12 mouse cellular contexts compared by ENCODE assay signal in the genomic region with DNA sequence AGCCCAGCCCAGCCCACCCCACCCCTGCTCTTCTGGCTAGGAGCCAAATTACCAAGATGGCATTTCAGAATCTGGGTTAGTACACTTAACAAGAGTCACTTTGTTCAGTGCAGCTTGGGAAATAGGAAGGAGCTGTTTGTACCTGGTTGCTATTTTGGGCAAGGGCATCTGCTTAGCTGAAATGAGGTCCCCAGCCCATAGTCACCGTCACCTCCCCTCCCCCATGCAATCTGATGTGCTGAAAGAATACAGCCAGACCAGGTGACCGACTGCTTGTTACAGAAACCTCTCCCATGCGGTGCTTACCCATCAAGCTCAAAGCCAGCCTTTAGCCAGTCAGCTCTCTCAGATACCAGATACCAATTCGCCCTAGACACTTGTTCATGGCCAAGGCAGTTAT. TPM values are rescaled to one million over a fixed set of nuclear protein-coding genes. Genes with fewer than 3 reads are reported as not detected.
DNase-seq lines count a peak whose midpoint lies in the region; ATAC-seq and TF ChIP-seq lines count a peak whose summit lies in the region.
"Had no signal": no experiment of that assay in that cellular context is flagged by ENCODE, and none has a peak within 500 bp of the region (broad histone marks: within the 10 kb centered on the region; RNA-seq: fewer than 3 reads in every experiment).

No protein-coding gene starts in this region.

- peaks cover 4% of the 10 kb centered on the region for H3K36me3 ChIP-seq in heart, adult 2 months (ENCODE audit: control insufficient read depth, insufficient read depth, low read length)
- H3K36me3 ChIP-seq in ES-Bruce4 (ENCODE audit: control insufficient read depth, insufficient read depth, low read length, poor library complexity, severe bottlenecking), result peaks cover 30% of the 10 kb centered on the region
- peaks cover 0 to 22% of the 10 kb centered on the region in 2 experiments; a peak in 2 of 4 replicates for H3K36me3 ChIP-seq in MEL (ENCODE audit: control insufficient read depth in 1 of 2, insufficient read depth in 2 of 2, low read length in 2 of 2)
- peaks cover 24% of the 10 kb centered on the region for H3K36me3 ChIP-seq in hindbrain, embryonic 16.5 days (ENCODE audit: control insufficient read depth, insufficient read depth, low read length)

- ATAC-seq in hindbrain, embryonic 16.5 days, result no peak
- ATAC-seq: midbrain, embryonic 13.5 days had no signal

- intact Hi-C loops in heart, adult 2 months (cut with DNase I), result no loop called here
- intact Hi-C loops in heart, postnatal 36 days (cut with DNase I), result no loop called here

- TF ChIP-seq EP300 in heart, adult 2 months (IDR thresholded peaks at IDR 0.05; ENCODE audit: insufficient read depth, low read depth, low read length), result 0 out of 2 replicates have a peak, but pooled peaks have one; percentile 14
- TF ChIP-seq EP300 in ES-Bruce4 (IDR thresholded peaks at IDR 0.05; ENCODE audit: insufficient read depth, low read depth, low read length), result no peak
- TF ChIP-seq EP300 in MEL (IDR thresholded peaks at IDR 0.05; ENCODE audit: low read depth in 1 of 2, low read length in 2 of 2), result no peak

- no peaks in the 10 kb centered on the region for H3K27me3 ChIP-seq in heart, adult 2 months (ENCODE audit: control insufficient read depth, insufficient read depth, low read length)
- H3K27me3 ChIP-seq in ES-Bruce4 (ENCODE audit: control insufficient read depth, insufficient read depth, low read length, poor library complexity, severe bottlenecking) (no peaks in the 10 kb centered on the region), MEL (ENCODE audit: control insufficient read depth in 1 of 2, insufficient read depth in 2 of 2, low read length in 2 of 2) (no peaks in the 10 kb centered on the region)
- no peaks in the 10 kb centered on the region for H3K27me3 ChIP-seq in hindbrain, embryonic 16.5 days (replicated peaks; ENCODE audit: control insufficient read depth, insufficient read depth, low read length)
- H3K27me3 ChIP-seq: CH12.LX; forebrain, embryonic 12.5 days; midbrain, embryonic 13.5 days; neural tube, embryonic 13.5 days had no signal

- no peaks in the 10 kb centered on the region; the same call in 1 of the 2 replicates for H3K79me2 ChIP-seq in heart, adult 2 months (replicated peaks; ENCODE audit: control insufficient read depth, insufficient read depth, low read length)
- peaks cover 37% of the 10 kb centered on the region for H3K79me2 ChIP-seq in MEL (ENCODE audit: control insufficient read depth, insufficient read depth, low read length, poor library complexity)

- peaks cover 14% of the 10 kb centered on the region; the same call in 1 of the 2 replicates for H3K4me1 ChIP-seq in heart, adult 2 months (ENCODE audit: control insufficient read depth, insufficient read depth, low read length)
- H3K4me1 ChIP-seq in ES-Bruce4 (ENCODE audit: control insufficient read depth, insufficient read depth, low read length) (no peaks in the 10 kb centered on the region), MEL (ENCODE audit: control insufficient read depth in 1 of 2, insufficient read depth in 2 of 2, low read length in 2 of 2) (no peaks in the 10 kb centered on the region)
- no peaks in the 10 kb centered on the region; the same call in 1 of the 2 replicates for H3K4me1 ChIP-seq in hindbrain, embryonic 16.5 days (ENCODE audit: control insufficient read depth, insufficient read depth, low read depth, low read length)
- H3K4me1 ChIP-seq: forebrain, embryonic 12.5 days had no signal

- TF ChIP-seq POLR2A in heart, adult 2 months (IDR thresholded peaks at IDR 0.05; ENCODE audit: insufficient read depth, low read depth, low read length), result no peak
- TF ChIP-seq POLR2A in ES-Bruce4 (IDR thresholded peaks at IDR 0.05; ENCODE audit: insufficient read depth, low read length), result no peak
- TF ChIP-seq POLR2A in MEL (IDR thresholded peaks at IDR 0.05; ENCODE audit: control insufficient read depth in 1 of 2, insufficient read depth in 1 of 2, low read depth in 1 of 2, low read length in 2 of 2, poor library complexity in 1 of 2), result no peak; a peak in 1 of 4 replicates

- no peaks in the 10 kb centered on the region for H3K9me3 ChIP-seq in ES-Bruce4 (replicated peaks; ENCODE audit: control insufficient read depth, insufficient read depth, low read length, poor library complexity, severe bottlenecking)
- H3K9me3 ChIP-seq in MEL (replicated peaks; ENCODE audit: insufficient read depth, low read length), result no peaks in the 10 kb centered on the region
- no peaks in the 10 kb centered on the region for H3K9me3 ChIP-seq in hindbrain, embryonic 16.5 days (ENCODE audit: control insufficient read depth, low read length)
- H3K9me3 ChIP-seq: forebrain, embryonic 12.5 days; midbrain, embryonic 13.5 days; neural tube, embryonic 13.5 days had no signal

- H3K4me3 ChIP-seq in heart, adult 2 months, result no peak overlapping the region
- no peak overlapping the region for H3K4me3 ChIP-seq in ES-Bruce4 (ENCODE audit: low read depth, low read length)
- H3K4me3 ChIP-seq in MEL (ENCODE audit: control insufficient read depth in 1 of 2, insufficient read depth in 1 of 2, low read depth in 2 of 2, low read length in 2 of 2), result no peak overlapping the region
- H3K4me3 ChIP-seq in hindbrain, embryonic 16.5 days (ENCODE audit: low read length), result no peak overlapping the region
- H3K4me3 ChIP-seq: forebrain, embryonic 12.5 days; midbrain, embryonic 13.5 days; neural tube, embryonic 13.5 days had no signal

- DNase-seq in heart, adult 2 months, result peak in 1 of 2 experiments; percentile 40
- no peak for DNase-seq in heart, postnatal 36 days
- DNase-seq in MEL (ENCODE audit: low read depth, low spot score), result no peak
- DNase-seq in heart, adult 9 months (ENCODE audit: low spot score in 2 of 2), result peak; percentile 40 to 43
- no peak for DNase-seq in right cerebral cortex, adult 18-20 months
- DNase-seq: kidney, postnatal 14 days had no signal

- TF ChIP-seq CTCF in heart, adult 2 months (IDR thresholded peaks at IDR 0.05), result no peak
- TF ChIP-seq CTCF in ES-Bruce4 (IDR thresholded peaks at IDR 0.05; ENCODE audit: low read depth, low read length), result no peak
- no peak for TF ChIP-seq CTCF in MEL (IDR thresholded peaks at IDR 0.05 in 2 of 3, conservative IDR thresholded peaks at IDR 0.05 in 1 of 3; ENCODE audit: control insufficient read depth in 1 of 3, insufficient read depth in 1 of 3, low read depth in 2 of 3, low read length in 3 of 3, poor library complexity in 1 of 3, severe bottlenecking in 1 of 3)

- WGBS in heart, adult 2 months, result 69% methylated on average over 4 of the region's 4 CpGs
- 79% methylated on average over 4 of the region's 4 CpGs for whole genome bisulfite sequencing in hindbrain, embryonic 16.5 days

- peak overlapping the region; percentile 4; the same call in 1 of the 2 replicates for H3K27ac ChIP-seq in heart, adult 2 months
- H3K27ac ChIP-seq in ES-Bruce4 (ENCODE audit: insufficient read depth, low read length), result peak overlapping the region; percentile 18; the same call in 1 of the 2 replicates
- no peak overlapping the region for H3K27ac ChIP-seq in MEL (ENCODE audit: control insufficient read depth, low read depth, low read length)
- no peak overlapping the region for H3K27ac ChIP-seq in hindbrain, embryonic 16.5 days (ENCODE audit: low read depth, low read length)
- H3K27ac ChIP-seq: forebrain, embryonic 12.5 days; midbrain, embryonic 13.5 days; neural tube, embryonic 13.5 days had no signal

- no peak for TF ChIP-seq RAD21 in MEL (IDR thresholded peaks at IDR 0.05; ENCODE audit: low read depth, low read length)

- H3K4me2 ChIP-seq in hindbrain, embryonic 16.5 days (ENCODE audit: low read length), result no peak overlapping the region
- H3K4me2 ChIP-seq: forebrain, embryonic 12.5 days; midbrain, embryonic 13.5 days; neural tube, embryonic 13.5 days had no signal

- no peak overlapping the region for H3K9ac ChIP-seq in heart, adult 2 months (ENCODE audit: low read depth, low read length)
- H3K9ac ChIP-seq in ES-Bruce4 (ENCODE audit: low read depth, poor library complexity, severe bottlenecking) (no peak overlapping the region), MEL (ENCODE audit: control insufficient read depth, low read depth, low read length, poor library complexity, severe bottlenecking) (no peak overlapping the region)
- no peak overlapping the region for H3K9ac ChIP-seq in hindbrain, embryonic 16.5 days (ENCODE audit: low read depth, low read length)
- H3K9ac ChIP-seq: forebrain, embryonic 12.5 days; midbrain, embryonic 13.5 days; neural tube, embryonic 13.5 days had no signal

RNA-seq across cellular contexts. Expression of a gene that starts 15.9 kb away (rescaled TPM):
- 10 to 100 TPM; 28.3 to 31.4 TPM for total RNA-seq in heart, adult 2 months (2021)
- 59.6 and 66.7 TPM in 2 replicates for polyA plus RNA-seq in heart, adult 2 months (2012; rRNA removed)
- total RNA-seq in heart, postnatal 36 days (2021), result 10 to 100 TPM; 30.6 to 32.3 TPM
- 46.6 and 54.0 TPM in 2 replicates for polyA plus RNA-seq in ES-Bruce4 (2011; ENCODE audit: insufficient read depth, insufficient read length, low read depth, missing spikeins)
- 90.7 and 125 TPM in 2 replicates for total RNA-seq in MEL (2012; rRNA removed)
- polyA plus RNA-seq in MEL (2012; ENCODE audit: insufficient read depth in 1 of 2, insufficient read length in 2 of 2, low read depth in 1 of 2, low replicate concordance in 2 of 2, missing spikeins in 1 of 2), result 100 to 1,000 TPM in 1 of 2 experiments, not detected in 1; 117 TPM
- polyA plus RNA-seq in hindbrain, embryonic 16.5 days (2015; fragmentation: Nextera tagmentation; extraction: Ambion mirVana), result 58.9 and 62.1 TPM in 2 replicates

RNA-seq across cellular contexts. Expression of a gene that starts 32.8 kb away (rescaled TPM):
- total RNA-seq in heart, adult 2 months (2021), result 10 to 100 TPM; 20.6 to 21.0 TPM
- polyA plus RNA-seq in heart, adult 2 months (2012; rRNA removed), result 14.4 and 22.1 TPM in 2 replicates
- 10 to 100 TPM; 19.4 to 19.7 TPM for total RNA-seq in heart, postnatal 36 days (2021)
- polyA plus RNA-seq in ES-Bruce4 (2011; ENCODE audit: insufficient read depth, insufficient read length, low read depth, missing spikeins), result 20.9 and 24.0 TPM in 2 replicates
- 67.8 and 81.5 TPM in 2 replicates for total RNA-seq in MEL (2012; rRNA removed)
- 10 to 100 TPM; 49.5 to 94.7 TPM for polyA plus RNA-seq in MEL (2012; ENCODE audit: insufficient read depth in 1 of 2, insufficient read length in 2 of 2, low read depth in 1 of 2, low replicate concordance in 2 of 2, missing spikeins in 1 of 2)
- polyA plus RNA-seq in hindbrain, embryonic 16.5 days (2015; fragmentation: Nextera tagmentation; extraction: Ambion mirVana), result 36.9 and 39.3 TPM in 2 replicates

RNA-seq across cellular contexts. Expression of a gene that starts 51.4 kb away (rescaled TPM):
- 10 to 100 TPM; 11.4 to 13.4 TPM for total RNA-seq in heart, adult 2 months (2021)
- 15.6 and 20.0 TPM in 2 replicates for polyA plus RNA-seq in heart, adult 2 months (2012; rRNA removed)
- total RNA-seq in heart, postnatal 36 days (2021), result 10 to 100 TPM; 15.5 to 16.0 TPM
- polyA plus RNA-seq in ES-Bruce4 (2011; ENCODE audit: insufficient read depth, insufficient read length, low read depth, missing spikeins) (20.5 and 21.6 TPM in 2 replicates), MEL (2012; ENCODE audit: insufficient read depth in 1 of 2, insufficient read length in 2 of 2, low read depth in 1 of 2, low replicate concordance in 2 of 2, missing spikeins in 1 of 2) (10 to 100 TPM in 1 of 2 experiments, not detected in 1; 10.9 TPM)
- 3.0 and 3.9 TPM in 2 replicates for total RNA-seq in MEL (2012; rRNA removed)
- 24.5 and 28.0 TPM in 2 replicates for polyA plus RNA-seq in hindbrain, embryonic 16.5 days (2015; fragmentation: Nextera tagmentation; extraction: Ambion mirVana)

RNA-seq across cellular contexts. Expression of a gene that starts 51.7 kb away (rescaled TPM):
- 10 to 100 TPM in 1 of 2 experiments, 1 to 10 TPM in 1; 8.4 to 10.5 TPM for total RNA-seq in heart, adult 2 months (2021)
- 7.4 TPM in 2 replicates for polyA plus RNA-seq in heart, adult 2 months (2012; rRNA removed)
- total RNA-seq in heart, postnatal 36 days (2021), result 1 to 10 TPM; 8.8 to 9.1 TPM
- polyA plus RNA-seq in ES-Bruce4 (2011; ENCODE audit: insufficient read depth, insufficient read length, low read depth, missing spikeins) (99.2 and 113 TPM in 2 replicates), MEL (2012; ENCODE audit: insufficient read depth in 1 of 2, insufficient read length in 2 of 2, low read depth in 1 of 2, low replicate concordance in 2 of 2, missing spikeins in 1 of 2) (10 to 100 TPM in 1 of 2 experiments, not detected in 1; 55.3 TPM)
- total RNA-seq in MEL (2012; rRNA removed), result 63.3 and 71.4 TPM in 2 replicates
- 7.4 and 10.2 TPM in 2 replicates for polyA plus RNA-seq in hindbrain, embryonic 16.5 days (2015; fragmentation: Nextera tagmentation; extraction: Ambion mirVana)

Comparison
In these comparisons a context has a peak if more than half of its experiments do, and no peak if none do; other contexts are left out.
1. DNase-seq: peak in heart, adult 9 months (2 of 2); none in heart, postnatal 36 days (0 of 2), MEL (single experiment) and right cerebral cortex, adult 18-20 months (single experiment).
2. H3K27ac ChIP-seq: peak in heart, adult 2 months (single experiment) and ES-Bruce4 (single experiment); none in MEL (single experiment) and hindbrain, embryonic 16.5 days (single experiment).